Mouse (Mus musculus) WW6 (cell line): ENCODE data around the gene Ano10.
A peak's percentile ranks its signal among the peaks of the same experiment; 100 is the strongest.

Source experiments
- DNase-seq: peaks from one replicate; pipeline ENCODE4 v3.0.0-alpha.2; 2013; ENCODE audit warnings: low read depth, low spot score

Gene Ano10

GRCm38 (mm10) chr9:122290192-122290591 lies 4.0 kb downstream of the Ano10 start:
- DNase-seq, result no peak

GRCm38 (mm10) chr9:122288416-122288815 lies 5.8 kb downstream of the Ano10 start:
- no peak for DNase-seq

- DNase-seq, result no peak
Measured at GRCm38 (mm10) chr9:122287526-122287925, 6.7 kb downstream of the Ano10 start.

GRCm38 (mm10) chr9:122285833-122286310 lies 8.4 kb downstream of the Ano10 start:
- no peak for DNase-seq

GRCm38 (mm10) chr9:122285146-122285832 lies 8.9 kb downstream of the Ano10 start:
- peak; percentile 80 for DNase-seq

GRCm38 (mm10) chr9:122284696-122285095 lies 9.5 kb downstream of the Ano10 start:
- no peak for DNase-seq

GRCm38 (mm10) chr9:122281004-122281403 lies 13.2 kb downstream of the Ano10 start:
- no peak for DNase-seq

GRCm38 (mm10) chr9:122276665-122277064 lies 17.6 kb downstream of the Ano10 start:
- no peak for DNase-seq

- DNase-seq, result no peak
Measured at GRCm38 (mm10) chr9:122276134-122276533, 18.1 kb downstream of the Ano10 start.

GRCm38 (mm10) chr9:122274346-122274745 lies 19.9 kb downstream of the Ano10 start:
- no peak for DNase-seq

- no peak for DNase-seq
Measured at GRCm38 (mm10) chr9:122273879-122274278, 20.3 kb downstream of the Ano10 start.

- DNase-seq, result no peak
Measured at GRCm38 (mm10) chr9:122271866-122272265, 22.4 kb downstream of the Ano10 start.

GRCm38 (mm10) chr9:122271318-122271717 lies 22.9 kb downstream of the Ano10 start:
- no peak for DNase-seq

- no peak for DNase-seq
Measured at GRCm38 (mm10) chr9:122270913-122271312, 23.3 kb downstream of the Ano10 start.

- no peak for DNase-seq
Measured at GRCm38 (mm10) chr9:122269256-122270041, 24.8 kb downstream of the Ano10 start.

GRCm38 (mm10) chr9:122265526-122266210 lies 28.6 kb downstream of the Ano10 start:
- DNase-seq, result no peak

GRCm38 (mm10) chr9:122263140-122263539 lies 31.1 kb downstream of the Ano10 start:
- peak; percentile 9 for DNase-seq

- no peak for DNase-seq
Measured at GRCm38 (mm10) chr9:122254386-122254785, 39.8 kb downstream of the Ano10 start.

GRCm38 (mm10) chr9:122252113-122252512 lies 42.1 kb downstream of the Ano10 start:
- no peak for DNase-seq

GRCm38 (mm10) chr9:122248168-122248567 lies 46.1 kb downstream of the Ano10 start:
- DNase-seq, result no peak

- no peak for DNase-seq
Measured at GRCm38 (mm10) chr9:122247430-122248027, 46.7 kb downstream of the Ano10 start.

GRCm38 (mm10) chr9:122245879-122246278 lies 48.3 kb downstream of the Ano10 start:
- no peak for DNase-seq
